Mouse (Mus musculus): ENCODE results near the gene Epb41.

DNA sequence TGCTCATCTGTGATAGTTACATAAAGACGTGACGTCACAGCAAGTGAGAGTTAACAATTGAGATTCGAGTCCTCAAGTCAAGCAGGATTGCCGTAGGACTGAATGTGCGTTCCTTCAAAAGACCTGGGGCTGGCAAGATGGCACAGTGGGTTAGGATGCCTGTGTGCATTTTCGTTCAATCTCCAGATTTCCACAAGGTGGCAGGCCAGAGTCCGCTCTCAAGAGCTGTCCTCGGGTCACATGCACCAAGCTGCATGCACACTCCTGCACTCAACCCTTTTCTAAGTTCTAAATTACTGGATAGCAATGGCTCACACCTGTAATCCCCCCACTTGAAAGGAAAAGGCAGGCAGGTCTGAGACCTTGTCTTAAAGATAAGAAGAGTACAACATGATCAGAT lies 170.6 kb downstream of the Epb41 start:
- no peak for TF ChIP-seq POLR2A (IDR thresholded peaks at IDR 0.05; ENCODE audit: low read depth, low read length)
- peak; percentile 22; the same call in 1 of the 2 replicates for TF ChIP-seq CTCF (IDR thresholded peaks at IDR 0.05; ENCODE audit: extremely low read depth, insufficient read depth, insufficient read length, insufficient replicate concordance)
